Mouse (Mus musculus) MEL (cell line): ENCODE results near the gene Exoc4. TPM values are rescaled to one million over a fixed set of nuclear protein-coding genes. Genes with fewer than 3 reads are reported as not detected.

Experiments
- DNase-seq: peaks from one replicate; pipeline ENCODE4 v3.0.0; 2011; ENCODE audit warnings: low read depth, low spot score
- H3K27ac ChIP-seq: 2 replicates; pipeline ENCODE4 v1.5.1; 2012; ENCODE audit warnings: low read depth, mild to moderate bottlenecking, control low read depth, low read length, moderate library complexity; ENCODE audit not compliant: control insufficient read depth
- H3K27me3 ChIP-seq, 2 experiments: fragments of 150-350 bp in 1 of 2; sonication (generic) in 1 of 2; 2 replicates each; pipeline ENCODE4 v1.6.1; 2012; ENCODE audit warnings: low read length in 2 of 2, mild to moderate bottlenecking in 2 of 2, improper control_type of control experiment in 1 of 2, moderate library complexity in 1 of 2; ENCODE audit not compliant: insufficient read depth in 2 of 2, control insufficient read depth in 1 of 2
- H3K36me3 ChIP-seq, 2 experiments: 2 replicates each; pipeline ENCODE4 v1.6.1; 2012 to 2014; ENCODE audit warnings: low read length in 2 of 2, improper control_type of control experiment in 1 of 2, inconsistent platforms in 1 of 2, mild to moderate bottlenecking in 1 of 2; ENCODE audit not compliant: insufficient read depth in 2 of 2, control insufficient read depth in 1 of 2
- H3K4me1 ChIP-seq, 2 experiments: fragments of 150-350 bp in 1 of 2; sonication (generic) in 1 of 2; 2 replicates each; pipeline ENCODE4 v1.6.1; 2012; ENCODE audit warnings: low read length in 2 of 2, improper control_type of control experiment in 1 of 2, mild to moderate bottlenecking in 1 of 2; ENCODE audit not compliant: insufficient read depth in 2 of 2, control insufficient read depth in 1 of 2
- H3K4me3 ChIP-seq, 2 experiments: fragments of 150-350 bp in 1 of 2; sonication (generic) in 1 of 2; 2 replicates each; pipeline ENCODE4 v1.5.1; 2012; ENCODE audit warnings: low read depth in 2 of 2, low read length in 2 of 2, mild to moderate bottlenecking in 2 of 2, moderate library complexity in 2 of 2, control low read depth in 1 of 2, improper control_type of control experiment in 1 of 2; ENCODE audit not compliant: control insufficient read depth in 1 of 2, insufficient read depth in 1 of 2
- H3K79me2 ChIP-seq: 2 replicates; pipeline ENCODE4 v1.6.1; 2012; ENCODE audit warnings: mild to moderate bottlenecking, low read length, moderate library complexity; ENCODE audit not compliant: control insufficient read depth, poor library complexity, insufficient read depth
- H3K9ac ChIP-seq: 2 replicates; pipeline ENCODE4 v1.6.1; 2012; ENCODE audit warnings: low read depth, mild to moderate bottlenecking, control low read depth, low read length, moderate library complexity; ENCODE audit not compliant: control insufficient read depth, poor library complexity, severe bottlenecking
- H3K9me3 ChIP-seq: fragments of 150-350 bp; sonication (generic); replicated peaks from 2 replicates; pipeline ENCODE4 v1.6.1; 2012; ENCODE audit warnings: mild to moderate bottlenecking, low read length, improper control_type of control experiment, moderate library complexity; ENCODE audit not compliant: insufficient read depth
- BHLHE40 ChIP-seq: IDR thresholded peaks from 2 replicates; pipeline ENCODE4 v1.6.1; 2012; ENCODE audit warnings: low read depth, mild to moderate bottlenecking, inconsistent platforms, low read length, improper control_type of control experiment, borderline replicate concordance
- CHD1 ChIP-seq: IDR thresholded peaks from 2 replicates; pipeline ENCODE4 v1.6.1; 2012; ENCODE audit warnings: low read depth, mild to moderate bottlenecking, inconsistent platforms, low read length, improper control_type of control experiment
- CTCF ChIP-seq, 3 experiments: IDR thresholded peaks in 2 of 3; conservative IDR thresholded peaks in 1 of 3; 2 replicates each; pipeline ENCODE4 v1.5.1; 2011 to 2012; ENCODE audit warnings: low read length in 3 of 3, low read depth in 2 of 3, mild to moderate bottlenecking in 2 of 3, improper control_type of control experiment in 1 of 3, inconsistent platforms in 1 of 3, mixed read lengths in 1 of 3, moderate library complexity in 1 of 3; ENCODE audit not compliant: control insufficient read depth in 1 of 3, insufficient read depth in 1 of 3, poor library complexity in 1 of 3, severe bottlenecking in 1 of 3
- E2F4 ChIP-seq: IDR thresholded peaks from 2 replicates; pipeline ENCODE4 v1.6.1; 2011; ENCODE audit warnings: low read depth, low read length, improper control_type of control experiment, borderline replicate concordance
- ELF1 ChIP-seq: IDR thresholded peaks from 2 replicates; pipeline ENCODE4 v1.6.1; 2014; ENCODE audit warnings: low read depth, mild to moderate bottlenecking, inconsistent platforms, low read length, improper control_type of control experiment, moderate library complexity
- HCFC1 ChIP-seq: IDR thresholded peaks from 2 replicates; pipeline ENCODE4 v1.6.1; 2012; ENCODE audit warnings: low read depth, mild to moderate bottlenecking, inconsistent platforms, low read length, improper control_type of control experiment, moderate library complexity
- JUND ChIP-seq: IDR thresholded peaks from 2 replicates; pipeline ENCODE4 v1.6.1; 2011; ENCODE audit warnings: low read depth, mild to moderate bottlenecking, improper control_type of control experiment, low read length
- MYB ChIP-seq: IDR thresholded peaks from 2 replicates; pipeline ENCODE4 v1.6.1; 2011; ENCODE audit warnings: mild to moderate bottlenecking, low read depth, low read length, improper control_type of control experiment
- MYC ChIP-seq: IDR thresholded peaks from 2 replicates; pipeline ENCODE4 v1.6.1; 2011; ENCODE audit warnings: low read depth, mild to moderate bottlenecking, low read length, improper control_type of control experiment, moderate library complexity
- NELFE ChIP-seq: IDR thresholded peaks from 2 replicates; pipeline ENCODE4 v1.6.1; 2011; ENCODE audit warnings: low read depth, low read length, improper control_type of control experiment
- NRF1 ChIP-seq: IDR thresholded peaks from 2 replicates; pipeline ENCODE4 v1.6.1; 2014; ENCODE audit warnings: low read depth, mild to moderate bottlenecking, inconsistent platforms, low read length, improper control_type of control experiment, moderate library complexity; ENCODE audit not compliant: poor library complexity, insufficient read depth, severe bottlenecking
- POLR2A ChIP-seq, 2 experiments: IDR thresholded peaks; 2 replicates each; pipeline ENCODE4 v1.6.1; 2011 to 2012; ENCODE audit warnings: low read length in 2 of 2, mild to moderate bottlenecking in 2 of 2, control low read depth in 1 of 2, improper control_type of control experiment in 1 of 2, low read depth in 1 of 2, moderate library complexity in 1 of 2; ENCODE audit not compliant: control insufficient read depth in 1 of 2, insufficient read depth in 1 of 2, poor library complexity in 1 of 2
- POLR2AphosphoS2 ChIP-seq: IDR thresholded peaks from 2 replicates; pipeline ENCODE4 v1.6.1; 2011; ENCODE audit warnings: low read length, improper control_type of control experiment
- RAD21 ChIP-seq: IDR thresholded peaks from 2 replicates; pipeline ENCODE4 v1.6.1; 2011; ENCODE audit warnings: mild to moderate bottlenecking, low read depth, low read length, improper control_type of control experiment
- SIN3A ChIP-seq: IDR thresholded peaks from 2 replicates; pipeline ENCODE4 v1.6.1; 2012; ENCODE audit warnings: low read length, improper control_type of control experiment, inconsistent platforms
- TAL1 ChIP-seq: IDR thresholded peaks from 2 replicates; pipeline ENCODE4 v1.6.1; 2012; ENCODE audit warnings: mild to moderate bottlenecking, inconsistent platforms, low read length, moderate library complexity, mixed read lengths
- TBP ChIP-seq: IDR thresholded peaks from 2 replicates; pipeline ENCODE4 v1.8.0; 2011; ENCODE audit warnings: low read depth, low read length, improper control_type of control experiment
- TCF12 ChIP-seq: IDR thresholded peaks from 2 replicates; pipeline ENCODE4 v1.6.1; 2014; ENCODE audit warnings: low read depth, mild to moderate bottlenecking, inconsistent platforms, low read length, improper control_type of control experiment, moderate library complexity
- USF2 ChIP-seq, 2 experiments: IDR thresholded peaks; 2 replicates each; pipeline ENCODE4 v1.6.1; 2011 to 2012; ENCODE audit warnings: improper control_type of control experiment in 2 of 2, low read length in 2 of 2, borderline replicate concordance in 1 of 2, inconsistent platforms in 1 of 2, low read depth in 1 of 2, mild to moderate bottlenecking in 1 of 2; ENCODE audit not compliant: insufficient read depth in 1 of 2
- ZKSCAN1 ChIP-seq: IDR thresholded peaks from 2 replicates; pipeline ENCODE4 v1.6.1; 2012; ENCODE audit warnings: low read depth, mild to moderate bottlenecking, inconsistent platforms, low read length, improper control_type of control experiment, moderate library complexity
- ZNF384 ChIP-seq: IDR thresholded peaks from 2 replicates; pipeline ENCODE4 v1.6.1; 2012; ENCODE audit warnings: low read depth, mild to moderate bottlenecking, inconsistent platforms, low read length, improper control_type of control experiment
- polyA plus RNA-seq, 2 experiments: library from polyadenylated mRNA; stranded (reverse) in 1 of 2; unstranded in 1 of 2; fragments of >175 nt in 1 of 2; fragments of >200 nt in 1 of 2; gene quantifications; 2 replicates each; pipeline versions ENCODE4 v1.2.1 to v1.2.4; 2012; ENCODE audit warnings: low replicate concordance in 2 of 2, low read depth in 1 of 2; ENCODE audit not compliant: insufficient read length in 2 of 2, insufficient read depth in 1 of 2, missing spikeins in 1 of 2
- total RNA-seq: library from RNA; depleted of rRNA; stranded (reverse); fragments of 300-350 nt; gene quantifications from 2 replicates; pipeline ENCODE4 v1.2.3, GENCODE M21; 2012

Exoc4 gene
- total and polyA plus RNA-seq, 3 experiments, result 16.4 to 22.6 TPM; not detected in 1

DNA sequence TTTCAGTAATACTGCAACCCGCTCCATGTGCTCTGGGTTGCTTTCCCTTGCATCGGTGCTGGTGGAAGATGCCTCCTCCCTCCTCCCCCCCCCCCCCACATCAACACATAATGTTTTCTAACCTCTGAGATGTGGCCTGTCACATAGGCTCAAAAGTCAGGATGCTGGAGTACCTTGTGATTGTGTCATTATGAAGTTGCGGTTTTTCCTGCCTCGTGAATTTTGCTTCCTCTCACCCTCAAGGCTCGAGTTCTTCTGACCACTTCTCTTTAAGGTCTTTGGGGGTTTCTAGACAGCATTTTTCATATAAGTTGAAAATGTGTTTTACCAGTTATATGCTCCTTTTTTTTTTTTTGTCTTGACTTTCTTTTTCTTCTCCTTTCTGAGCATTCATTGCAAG, 507.1 kb downstream of the Exoc4 start:
- DNase-seq, result no peak
- no peaks in the 10 kb centered on the region for H3K9me3 ChIP-seq

DNA sequence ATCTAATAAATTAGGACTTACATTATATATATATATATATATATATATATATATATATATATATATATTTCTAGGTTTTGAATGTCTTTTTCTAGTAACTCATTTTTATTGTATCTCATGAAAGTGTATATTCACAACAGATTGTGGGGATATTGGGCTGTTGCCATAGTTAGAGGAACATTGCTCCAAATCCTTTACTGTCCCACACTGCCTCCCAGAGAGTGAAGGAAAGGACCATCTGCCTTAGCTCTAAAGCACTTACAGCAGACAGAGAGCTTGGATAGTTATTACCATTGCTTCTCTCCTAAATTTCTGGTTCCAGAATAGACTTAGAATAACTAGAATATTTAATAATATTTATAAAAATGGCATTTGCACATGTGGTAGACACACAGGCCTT, 512.7 kb downstream of the Exoc4 start:
- H3K27ac ChIP-seq, result no peak overlapping the region
- TF ChIP-seq ELF1 (no peak), MYB (no peak), USF2 (IDR thresholded peaks at IDR 0.05; ENCODE audit: borderline replicate concordance in 1 of 2, insufficient read depth in 1 of 2, low read depth in 1 of 2, low read length in 2 of 2) (no peak), JUND (no peak), HCFC1 (no peak), ZKSCAN1 (no peak), NELFE (no peak), ZNF384 (no peak), SIN3A (no peak), NRF1 (no peak), CTCF (IDR thresholded peaks at IDR 0.05 in 2 of 3, conservative IDR thresholded peaks at IDR 0.05 in 1 of 3; ENCODE audit: control insufficient read depth in 1 of 3, insufficient read depth in 1 of 3, low read depth in 2 of 3, low read length in 3 of 3, poor library complexity in 1 of 3, severe bottlenecking in 1 of 3) (no peak), RAD21 (no peak), TCF12 (no peak)
- no peak overlapping the region for H3K4me3 ChIP-seq
- H3K4me1 ChIP-seq, result no peaks in the 10 kb centered on the region
- DNase-seq, result no peak
- H3K36me3 ChIP-seq, result no peaks in the 10 kb centered on the region
- no peaks in the 10 kb centered on the region for H3K9me3 ChIP-seq
- H3K9ac ChIP-seq, result no peak overlapping the region
- H3K79me2 ChIP-seq, result no peaks in the 10 kb centered on the region
- no peaks in the 10 kb centered on the region for H3K27me3 ChIP-seq

More for the DNA sequence above, 507.1 kb downstream of the Exoc4 start:
- H3K9ac ChIP-seq, result no peak overlapping the region
- H3K27ac ChIP-seq, result no peak overlapping the region
- TF ChIP-seq CHD1 (no peak), TAL1 (no peak), POLR2AphosphoS2 (no peak), MYC (no peak), BHLHE40 (no peak), POLR2A (IDR thresholded peaks at IDR 0.05; ENCODE audit: control insufficient read depth in 1 of 2, insufficient read depth in 1 of 2, low read depth in 1 of 2, low read length in 2 of 2, poor library complexity in 1 of 2) (no peak), E2F4 (no peak), ELF1 (no peak), SIN3A (no peak), RAD21 (no peak), TBP (no peak)
- TF ChIP-seq, all 39 proteins: peak for 0
- no peak overlapping the region for H3K4me3 ChIP-seq
- no peaks in the 10 kb centered on the region for H3K27me3 ChIP-seq
- H3K79me2 ChIP-seq, result no peaks in the 10 kb centered on the region
- H3K36me3 ChIP-seq, result no peaks in the 10 kb centered on the region
- no peaks in the 10 kb centered on the region for H3K4me1 ChIP-seq
